ENCODE assay signal across 8 mouse cellular contexts in the genomic region with DNA sequence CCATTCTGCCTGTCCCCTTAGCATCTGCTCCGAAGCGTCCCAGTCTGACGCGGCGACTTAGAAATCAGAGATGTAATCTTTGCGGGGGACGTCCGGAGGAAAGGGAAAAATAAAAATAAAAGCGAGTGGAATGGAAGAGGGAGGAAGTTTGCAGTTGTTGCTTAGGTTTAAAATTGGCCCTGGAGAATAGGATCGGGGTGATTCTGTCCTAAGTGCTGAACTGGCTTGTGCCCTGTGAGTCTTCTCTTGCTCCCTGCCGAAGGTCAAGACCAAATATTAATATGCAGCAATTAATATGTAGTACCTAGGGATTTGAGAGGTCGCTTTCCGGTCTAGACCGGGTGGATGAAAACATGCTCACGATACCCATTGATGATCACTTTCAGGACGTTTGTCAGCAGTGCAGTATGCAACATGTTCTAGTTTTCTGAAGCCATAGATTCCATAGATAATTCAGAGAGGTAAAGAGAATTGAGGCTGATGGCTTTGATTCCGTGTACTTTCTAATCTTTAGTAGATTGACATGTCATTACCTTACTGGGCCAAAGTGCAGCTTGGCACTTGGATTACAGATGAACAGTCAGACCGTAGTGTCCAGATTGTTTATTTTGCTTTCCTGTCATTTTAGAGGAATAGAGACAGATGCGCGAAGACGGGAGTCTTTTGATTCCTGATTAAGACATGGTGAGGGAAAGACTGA. TPM values are rescaled to one million over a fixed set of nuclear protein-coding genes. Genes with fewer than 3 reads are reported as not detected.
DNase-seq lines count a peak whose midpoint lies in the region; ATAC-seq and TF ChIP-seq lines count a peak whose summit lies in the region.

No protein-coding gene starts in this region.

- no peaks in the 10 kb centered on the region for H3K9me3 ChIP-seq in heart, postnatal 0 days (replicated peaks; ENCODE audit: control insufficient read depth, low read length)

- peak overlapping the region; percentile 72 for H3K4me2 ChIP-seq in heart, postnatal 0 days (ENCODE audit: low read depth, low read length)

- TF ChIP-seq EP300 in heart, postnatal 0 days (IDR thresholded peaks at IDR 0.05; ENCODE audit: low read depth): no peak

- TF ChIP-seq POLR2A in bone marrow, adult 2 months (IDR thresholded peaks at IDR 0.05; ENCODE audit: borderline replicate concordance, control insufficient read depth, low read depth, low read length): no peak

- TF ChIP-seq CTCF in bone marrow, adult 2 months (IDR thresholded peaks at IDR 0.05; ENCODE audit: control insufficient read depth, insufficient read depth, low read length): no peak
- no peak for TF ChIP-seq CTCF in heart, postnatal 0 days (IDR thresholded peaks at IDR 0.05; ENCODE audit: low read depth)

- H3K9ac ChIP-seq in heart, postnatal 0 days (replicated peaks; ENCODE audit: low read depth, low read length): peak overlapping the region; percentile 92

- no peaks in the 10 kb centered on the region for H3K27me3 ChIP-seq in heart, postnatal 0 days (ENCODE audit: control insufficient read depth, insufficient read depth, low read length)

- H3K36me3 ChIP-seq in heart, postnatal 0 days (replicated peaks; ENCODE audit: control insufficient read depth, insufficient read depth, low read length): no peaks in the 10 kb centered on the region

- intact Hi-C loops in gastrocnemius, postnatal 36 days (cut with DNase I): loop anchor here (5.0 kb wide), 2 partner anchors 54 to 124 kb away; a partner anchor contains a TSS

- ATAC-seq in heart, postnatal 0 days (ENCODE audit: insufficient read depth, low read depth): 0 out of 2 replicates have a peak, but pooled peaks have one; percentile 1
- ATAC-seq in megakaryocyte, adult 5-6 weeks (ENCODE audit: poor library complexity, severe bottlenecking): peak; percentile 6

- peak overlapping the region; percentile 91 for H3K4me3 ChIP-seq in bone marrow, adult 2 months (replicated peaks; ENCODE audit: control insufficient read depth, low read depth, low read length)
- peak overlapping the region; percentile 95 for H3K4me3 ChIP-seq in heart, postnatal 0 days (ENCODE audit: low read depth, low read length)

- no peaks in the 10 kb centered on the region; the same call in 1 of the 2 replicates for H3K4me1 ChIP-seq in bone marrow, adult 2 months (ENCODE audit: control insufficient read depth, insufficient read depth, low read length)
- peaks cover 11% of the 10 kb centered on the region; the same call in 1 of the 2 replicates for H3K4me1 ChIP-seq in heart, postnatal 0 days (ENCODE audit: control insufficient read depth, insufficient read depth)

- 10% methylated on average over 21 of the region's 21 CpGs for WGBS in bone marrow, adult 2 months
- WGBS in heart, postnatal 0 days: 5% methylated on average over 21 of the region's 21 CpGs

- peak; percentile 11 for DNase-seq in layer of hippocampus, adult 11-12 months (ENCODE audit: low spot score)
- DNase-seq in layer of hippocampus, postnatal 14 days (ENCODE audit: low spot score in 2 of 2): no peak
- no peak for DNase-seq in heart, postnatal 0 days (ENCODE audit: low spot score)
- DNase-seq in left cerebral cortex, adult 11 months (ENCODE audit: low spot score): no peak
- no peak for DNase-seq in cerebellum, postnatal 36 days
- DNase-seq in gastrocnemius, postnatal 36 days: no peak

- peak overlapping the region; percentile 88 for H3K27ac ChIP-seq in bone marrow, adult 2 months (ENCODE audit: control insufficient read depth, insufficient read depth, low read depth, low read length, poor library complexity)
- peak overlapping the region; percentile 91 for H3K27ac ChIP-seq in heart, postnatal 0 days (ENCODE audit: low read depth)

RNA-seq across cellular contexts. Expression of a gene that starts 0.7 kb away (rescaled TPM):
- 10 to 100 TPM; 10.9 to 14.2 TPM for total RNA-seq in layer of hippocampus, postnatal 14 days (2021)
- 3.0 and 4.5 TPM in 2 replicates for polyA plus RNA-seq in bone marrow, adult 2 months (2011; ENCODE audit: insufficient read depth, insufficient read length, low replicate concordance, missing spikeins)
- total RNA-seq in heart, postnatal 0 days (2014; rRNA removed; ENCODE audit: low replicate concordance): 23.8 and 62.8 TPM in 2 replicates
- 14.9 and 16.3 TPM in 2 replicates for polyA plus RNA-seq in heart, postnatal 0 days (2015; fragmentation: Nextera tagmentation; extraction: Ambion mirVana)
- total RNA-seq in megakaryocyte, adult 5-6 weeks (2015): 34.2 and 44.9 TPM in 2 replicates
- total RNA-seq in megakaryocyte, adult 5-6 weeks (2017): 20.7 and 37.0 TPM in 2 replicates
- total RNA-seq in gastrocnemius, postnatal 36 days (2021): 1 to 10 TPM; 4.1 to 6.2 TPM

RNA-seq across cellular contexts. Expression of a gene that starts 25.2 kb away (rescaled TPM):
- total RNA-seq in layer of hippocampus, postnatal 14 days (2021): 1 to 10 TPM; 4.1 to 4.3 TPM
- polyA plus RNA-seq in bone marrow, adult 2 months (2011; ENCODE audit: insufficient read depth, insufficient read length, low replicate concordance, missing spikeins): 1.7 TPM in 1 of 2 replicates, not detected in the other
- total RNA-seq in heart, postnatal 0 days (2014; rRNA removed; ENCODE audit: low replicate concordance): 0.54 and 10.5 TPM in 2 replicates
- polyA plus RNA-seq in heart, postnatal 0 days (2015; fragmentation: Nextera tagmentation; extraction: Ambion mirVana): 0.65 and 0.68 TPM in 2 replicates
- not detected in 2 replicates for total RNA-seq in megakaryocyte, adult 5-6 weeks (2015)
- total RNA-seq in megakaryocyte, adult 5-6 weeks (2017): not detected in 2 replicates
- total RNA-seq in gastrocnemius, postnatal 36 days (2021): not detected

RNA-seq across cellular contexts. Expression of a gene that starts 52.6 kb away (rescaled TPM):
- 1 to 10 TPM; 3.6 to 4.7 TPM for total RNA-seq in layer of hippocampus, postnatal 14 days (2021)
- 4.9 and 5.0 TPM in 2 replicates for polyA plus RNA-seq in bone marrow, adult 2 months (2011; ENCODE audit: insufficient read depth, insufficient read length, low replicate concordance, missing spikeins)
- total RNA-seq in heart, postnatal 0 days (2014; rRNA removed; ENCODE audit: low replicate concordance): 2.6 and 3.7 TPM in 2 replicates
- 4.2 and 5.5 TPM in 2 replicates for polyA plus RNA-seq in heart, postnatal 0 days (2015; fragmentation: Nextera tagmentation; extraction: Ambion mirVana)
- 3.3 and 5.4 TPM in 2 replicates for total RNA-seq in megakaryocyte, adult 5-6 weeks (2015)
- 2.6 and 4.6 TPM in 2 replicates for total RNA-seq in megakaryocyte, adult 5-6 weeks (2017)
- 1 to 10 TPM; 1.1 to 1.3 TPM for total RNA-seq in gastrocnemius, postnatal 36 days (2021)

RNA-seq across cellular contexts. Expression of a gene that starts 52.9 kb away (rescaled TPM):
- total RNA-seq in layer of hippocampus, postnatal 14 days (2021): 10 to 100 TPM; 28.4 to 29.2 TPM
- 2.8 and 9.1 TPM in 2 replicates for polyA plus RNA-seq in bone marrow, adult 2 months (2011; ENCODE audit: insufficient read depth, insufficient read length, low replicate concordance, missing spikeins)
- total RNA-seq in heart, postnatal 0 days (2014; rRNA removed; ENCODE audit: low replicate concordance): 1.8 and 4.2 TPM in 2 replicates
- polyA plus RNA-seq in heart, postnatal 0 days (2015; fragmentation: Nextera tagmentation; extraction: Ambion mirVana): 5.9 and 7.0 TPM in 2 replicates
- total RNA-seq in megakaryocyte, adult 5-6 weeks (2015): 2.7 and 3.0 TPM in 2 replicates
- 2.7 and 3.0 TPM in 2 replicates for total RNA-seq in megakaryocyte, adult 5-6 weeks (2017)
- total RNA-seq in gastrocnemius, postnatal 36 days (2021): 1 to 10 TPM in 1 of 2 experiments, under 1 TPM in 1; 0.94 to 1.1 TPM
